Mouse (Mus musculus): Measurements from ENCODE around the gene St3gal5.

St3gal5 gene

GRCm38 (mm10) chr6:72098021-72098655 lies 746 bp downstream of the St3gal5 start:
- no peak for DNase-seq (ENCODE audit: low spot score)

DNA sequence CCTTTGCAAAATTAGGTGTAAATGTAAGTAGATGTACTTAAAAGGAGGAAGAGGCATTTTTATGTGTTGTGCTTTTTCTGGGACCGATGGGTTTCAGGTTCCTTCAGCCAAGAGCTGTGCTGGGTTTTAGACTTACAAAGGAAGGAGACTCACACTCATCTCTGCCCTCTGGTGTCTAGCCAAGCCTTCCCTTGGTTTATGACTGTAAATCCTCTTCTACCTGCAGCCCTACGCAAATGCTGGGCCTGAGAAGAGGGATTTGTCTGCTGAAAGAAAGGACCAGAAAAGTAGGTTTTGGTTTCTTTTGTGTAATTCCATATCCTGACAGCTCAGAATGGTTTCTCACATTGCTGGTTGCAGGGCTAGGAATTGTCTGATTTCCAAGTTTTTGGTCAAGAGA lies 1.3 kb downstream of the St3gal5 start:
- DNase-seq (ENCODE audit: low spot score) = peak; percentile 58

- no peak for DNase-seq (ENCODE audit: low spot score)
These were observed 1.9 kb downstream of the St3gal5 start for GRCm38 (mm10) chr6:72099281-72099680.

DNA sequence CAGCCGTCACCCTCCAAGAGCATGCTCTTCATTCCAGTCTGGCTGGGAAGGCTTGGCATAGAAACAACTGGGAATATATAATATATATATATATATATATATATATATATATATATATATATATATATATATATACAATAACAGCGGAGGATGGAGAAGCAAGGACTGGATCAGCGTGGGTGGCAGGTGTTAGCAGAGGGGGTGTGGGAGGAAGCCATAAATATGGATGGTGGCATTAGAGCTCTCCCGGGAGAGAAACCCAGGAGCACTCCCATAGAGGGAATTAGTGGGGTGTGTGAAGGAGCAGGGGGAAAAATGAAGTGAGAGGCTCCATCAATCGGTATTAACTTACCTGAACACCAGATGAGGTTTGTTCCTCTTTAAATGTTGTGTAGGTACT lies 2.8 kb downstream of the St3gal5 start:
- no peak for DNase-seq (ENCODE audit: low spot score)

DNA sequence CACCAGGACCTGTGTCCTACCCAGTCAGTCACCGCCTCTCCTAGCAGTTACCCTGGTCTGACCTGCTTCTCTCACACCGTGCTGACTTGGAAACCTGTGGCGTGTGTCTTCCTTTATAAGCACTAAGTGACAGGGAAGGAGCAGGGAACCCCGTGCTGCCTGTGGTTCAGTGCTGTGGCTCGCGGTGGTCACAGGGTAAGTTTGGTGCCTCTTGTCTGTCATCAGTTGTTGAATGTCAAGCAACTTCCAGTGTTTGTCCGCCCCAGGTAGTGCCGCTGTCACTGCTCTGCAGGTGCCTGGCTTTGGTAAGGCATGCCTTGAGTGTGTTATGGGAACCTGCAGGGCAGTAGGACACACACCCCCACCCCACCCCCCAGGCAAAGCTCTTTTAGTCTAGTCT lies 3.5 kb downstream of the St3gal5 start:
- DNase-seq (ENCODE audit: low spot score) = no peak

DNA sequence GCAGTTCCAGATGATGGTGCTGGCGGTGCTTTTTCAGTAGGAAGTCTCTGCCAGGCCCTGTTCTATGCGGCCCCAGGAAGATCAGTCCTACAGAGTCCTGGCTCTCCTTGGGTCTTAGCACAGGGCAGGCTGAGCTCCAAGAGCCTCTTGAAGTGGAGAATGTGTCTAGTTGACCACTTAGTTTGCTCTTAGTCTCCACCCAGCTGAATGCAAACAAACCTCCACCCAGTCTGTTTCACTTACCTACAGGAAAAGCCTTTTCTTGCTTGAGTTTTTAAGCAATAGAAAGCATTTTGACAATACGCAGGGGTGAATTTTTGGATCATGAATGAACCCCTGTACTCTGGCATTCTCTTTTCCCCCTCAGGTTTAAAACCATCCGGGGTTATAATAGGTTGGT lies 4.0 kb downstream of the St3gal5 start:
- DNase-seq (ENCODE audit: low spot score) = no peak

- no peak for DNase-seq (ENCODE audit: low spot score)
These were observed 4.7 kb downstream of the St3gal5 start for GRCm38 (mm10) chr6:72102066-72102465.

GRCm38 (mm10) chr6:72104534-72104933 lies 7.1 kb downstream of the St3gal5 start:
- no peak for DNase-seq (ENCODE audit: low spot score)

DNA sequence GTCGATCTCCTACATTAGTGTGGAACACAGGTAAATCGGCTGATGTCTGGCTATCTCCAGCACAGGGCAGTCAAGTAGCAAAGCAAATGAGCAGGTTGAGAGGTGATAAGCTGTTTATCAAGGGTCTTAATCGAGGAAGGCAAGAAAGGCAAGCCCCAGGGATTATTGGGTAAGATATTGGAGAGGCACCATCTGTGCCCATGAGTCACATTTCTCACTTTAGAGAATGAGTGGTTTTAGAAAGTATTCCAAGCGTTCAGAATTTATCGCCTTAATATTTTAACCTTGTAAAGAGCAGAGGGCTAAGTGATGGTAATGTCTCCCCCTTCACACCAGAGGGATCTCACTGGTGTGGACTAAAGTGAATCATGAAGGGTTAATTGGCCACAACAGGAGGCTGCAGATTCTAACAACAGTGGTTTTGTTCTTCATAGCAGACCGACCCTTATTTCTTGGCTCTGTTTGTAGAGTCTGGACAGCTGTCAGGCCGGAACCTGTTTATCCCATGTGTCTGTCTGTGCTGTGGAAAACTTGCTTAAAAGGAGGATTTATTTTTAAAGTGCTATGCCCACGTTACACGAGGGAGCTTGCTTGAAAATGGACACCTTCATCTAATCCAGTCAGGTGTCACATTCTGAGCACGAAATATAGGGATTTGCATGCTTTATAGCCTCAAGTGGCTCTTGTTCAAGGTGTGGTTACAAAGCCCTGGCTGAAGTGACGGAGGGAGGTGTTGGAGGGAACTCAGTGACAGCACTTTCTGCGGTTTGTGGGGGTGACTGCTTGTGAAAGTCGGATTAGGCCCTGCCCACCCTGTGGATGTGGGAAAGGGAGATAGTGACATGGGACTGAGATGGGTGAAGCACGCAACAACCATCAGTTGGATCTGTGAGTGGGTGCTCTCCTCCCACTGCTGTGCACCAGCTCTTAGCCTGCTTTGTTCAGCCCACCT lies 11.8 kb downstream of the St3gal5 start:
- no peak for DNase-seq (ENCODE audit: low spot score)

GRCm38 (mm10) chr6:72110577-72110976 lies 13.2 kb downstream of the St3gal5 start:
- DNase-seq (ENCODE audit: low spot score) = no peak

GRCm38 (mm10) chr6:72112575-72112974 lies 15.2 kb downstream of the St3gal5 start:
- DNase-seq (ENCODE audit: low spot score) = peak; percentile 38

GRCm38 (mm10) chr6:72113093-72113702 lies 15.8 kb downstream of the St3gal5 start:
- DNase-seq (ENCODE audit: low spot score) = no peak

- no peak for DNase-seq (ENCODE audit: low spot score)
These were observed 17.5 kb downstream of the St3gal5 start for GRCm38 (mm10) chr6:72114902-72115301.

- no peak for DNase-seq (ENCODE audit: low spot score)
These were observed 20.1 kb downstream of the St3gal5 start for GRCm38 (mm10) chr6:72117322-72117968.

- no peak for DNase-seq (ENCODE audit: low spot score)
These were observed 22.5 kb downstream of the St3gal5 start for GRCm38 (mm10) chr6:72119870-72120269.

DNA sequence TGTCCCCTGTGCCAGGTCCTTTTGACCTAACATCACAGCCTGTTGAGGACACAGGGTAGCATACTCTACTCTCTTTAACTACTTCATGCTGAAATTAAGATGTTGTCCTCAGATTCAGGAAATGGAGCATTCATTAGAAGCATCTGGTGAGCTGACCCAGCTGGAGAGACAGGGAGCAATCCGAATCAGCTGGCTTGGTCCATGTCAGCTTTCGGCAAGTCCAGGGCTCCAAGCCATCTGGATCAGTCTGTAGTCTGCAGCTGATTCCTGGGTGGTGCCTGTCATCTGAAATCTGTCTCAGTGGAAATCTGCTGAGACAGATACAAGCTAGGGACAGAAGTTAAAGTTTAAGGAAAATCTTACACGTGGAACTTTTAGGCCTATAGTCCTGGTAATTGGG lies 23.9 kb downstream of the St3gal5 start:
- DNase-seq (ENCODE audit: low spot score) = no peak

- DNase-seq (ENCODE audit: low spot score) = no peak
These were observed 25.1 kb downstream of the St3gal5 start for GRCm38 (mm10) chr6:72122515-72122914.

DNA sequence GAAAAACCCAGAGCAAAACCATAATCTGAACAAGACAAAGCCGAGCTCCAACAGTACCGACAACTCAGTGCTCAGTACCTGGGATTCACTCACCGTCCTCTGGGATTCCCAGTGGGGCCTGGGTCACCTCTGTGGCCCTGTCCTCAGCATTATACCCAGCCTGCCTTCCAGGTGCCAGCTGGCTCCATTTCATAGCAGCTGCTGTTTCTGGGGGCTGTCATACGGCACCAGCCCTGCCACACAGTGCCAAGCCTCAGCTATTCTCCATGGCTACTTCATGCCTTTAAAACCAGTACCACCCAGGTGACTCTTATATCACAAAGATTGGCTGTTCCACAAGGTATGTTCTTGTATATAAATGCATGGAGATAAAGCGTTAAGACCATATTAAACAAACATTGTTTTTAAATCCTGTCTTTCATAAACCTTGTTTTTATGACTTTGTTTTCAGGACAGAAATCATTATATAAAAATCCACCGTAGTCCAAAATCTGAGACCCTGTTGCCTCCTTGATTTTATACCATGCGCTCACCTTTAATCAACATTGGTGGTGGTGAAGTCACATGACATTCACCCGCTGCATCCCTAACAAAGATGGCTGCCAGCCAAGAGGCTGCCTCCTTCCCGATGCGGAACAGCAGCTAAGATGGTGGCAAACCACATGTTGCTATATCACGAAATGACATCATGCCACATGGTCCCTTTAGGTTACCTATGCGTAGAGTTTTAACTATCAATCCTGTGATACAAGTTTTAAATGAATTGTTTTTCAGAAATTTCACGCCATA lies 27.1 kb downstream of the St3gal5 start:
- DNase-seq (ENCODE audit: low spot score) = no peak

GRCm38 (mm10) chr6:72126128-72126917 lies 28.9 kb downstream of the St3gal5 start:
- no peak for DNase-seq (ENCODE audit: low spot score)

DNA sequence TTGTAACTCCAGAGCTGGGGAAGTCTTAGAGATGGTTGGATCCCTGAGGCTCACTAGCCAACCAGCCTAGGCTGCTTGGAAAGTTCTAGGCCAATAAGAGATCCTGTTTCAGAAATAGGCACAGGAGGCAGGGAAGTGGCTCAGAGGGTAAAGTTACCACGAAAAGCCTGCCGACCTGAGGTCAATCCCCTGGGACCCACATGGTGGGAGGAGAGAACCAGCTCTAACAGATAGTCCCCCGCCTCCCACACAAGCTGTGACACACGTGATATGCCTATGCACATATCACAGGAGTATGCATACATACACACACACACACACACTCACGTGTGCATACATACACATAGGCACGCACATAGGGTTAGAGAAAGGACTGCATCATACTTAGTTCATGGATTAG lies 32.7 kb downstream of the St3gal5 start:
- DNase-seq (ENCODE audit: low spot score) = no peak

All from embryo, embryonic 10.5 days (tissue).